Mouse (Mus musculus): ENCODE measurements around the gene Slc35e2.
"Not testable (repeated sequence)": the region's sequence is repeated elsewhere in the genome, so short reads cannot be mapped to it uniquely, and the experiment has no call there.

The Slc35e2 gene

GRCm38 (mm10) chr4:155601091-155601996 is at the start of gene Slc35e2:
TSS of gene Slc35e2 (plus strand) at chr4:155601416.
- DNase-seq (ENCODE audit: low spot score) = peak; percentile 89

DNA sequence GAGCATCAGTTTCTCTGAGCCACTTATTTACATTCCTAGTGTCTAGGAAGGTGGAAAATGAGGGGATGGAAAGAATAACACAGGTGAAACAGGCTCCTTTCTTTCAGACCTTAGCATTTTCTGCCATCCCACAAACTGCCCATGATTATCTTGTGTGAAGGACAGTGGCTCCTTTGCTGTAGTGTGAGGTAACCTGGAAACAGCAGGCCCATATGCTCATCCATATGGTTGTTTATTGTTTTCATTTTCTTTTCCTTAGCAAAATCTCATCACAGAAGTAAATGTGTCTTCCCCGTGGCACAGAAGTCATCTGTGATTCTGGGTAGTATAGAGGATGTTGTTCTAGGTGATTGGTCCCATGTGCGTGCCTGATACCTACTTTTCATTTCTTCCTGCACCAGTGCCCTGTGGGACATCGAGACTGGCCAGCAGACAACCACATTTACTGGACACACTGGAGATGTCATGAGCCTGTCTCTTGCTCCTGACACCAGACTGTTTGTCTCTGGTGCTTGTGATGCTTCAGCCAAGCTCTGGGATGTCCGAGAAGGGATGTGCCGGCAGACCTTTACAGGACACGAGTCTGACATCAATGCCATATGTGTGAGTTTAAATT is 48.2 kb upstream of the Slc35e2 start:
- DNase-seq (ENCODE audit: low spot score) = no peak

DNA sequence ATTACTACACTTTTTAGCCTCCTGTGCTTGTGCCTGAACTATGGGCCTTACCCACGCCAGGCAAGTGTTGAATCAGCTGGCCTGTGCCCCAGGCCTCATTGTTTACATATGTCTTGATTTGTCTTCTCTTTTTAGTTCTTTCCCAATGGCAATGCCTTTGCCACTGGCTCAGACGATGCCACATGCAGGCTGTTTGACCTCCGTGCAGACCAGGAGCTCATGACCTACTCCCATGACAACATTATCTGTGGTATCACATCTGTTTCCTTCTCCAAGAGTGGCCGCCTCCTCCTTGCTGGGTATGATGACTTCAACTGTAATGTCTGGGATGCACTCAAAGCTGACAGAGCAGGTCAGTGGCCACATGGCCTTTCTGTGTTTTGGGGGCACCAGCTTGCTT is 46.3 kb upstream of the Slc35e2 start:
- no peak for DNase-seq (ENCODE audit: low spot score)

DNA sequence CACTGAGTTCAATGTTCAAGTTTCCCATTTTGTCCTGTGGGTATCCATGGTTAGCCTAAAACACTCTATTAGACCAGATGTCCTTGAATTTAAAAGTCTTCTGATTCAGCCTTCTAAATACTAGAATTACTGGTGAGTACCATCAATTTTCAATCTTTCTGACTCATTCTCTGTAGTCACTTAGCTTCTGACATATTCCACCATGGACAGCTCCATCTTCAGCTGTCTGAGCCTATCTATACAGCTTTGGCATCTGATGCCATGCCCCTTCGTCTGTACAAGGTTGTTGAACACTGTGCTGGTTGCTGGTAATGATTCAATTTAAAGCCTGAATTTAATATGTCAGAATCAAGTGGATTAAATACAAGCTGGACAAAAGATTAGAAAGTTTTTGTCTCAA is 45.8 kb upstream of the Slc35e2 start:
- no peak for DNase-seq (ENCODE audit: low spot score)

DNA sequence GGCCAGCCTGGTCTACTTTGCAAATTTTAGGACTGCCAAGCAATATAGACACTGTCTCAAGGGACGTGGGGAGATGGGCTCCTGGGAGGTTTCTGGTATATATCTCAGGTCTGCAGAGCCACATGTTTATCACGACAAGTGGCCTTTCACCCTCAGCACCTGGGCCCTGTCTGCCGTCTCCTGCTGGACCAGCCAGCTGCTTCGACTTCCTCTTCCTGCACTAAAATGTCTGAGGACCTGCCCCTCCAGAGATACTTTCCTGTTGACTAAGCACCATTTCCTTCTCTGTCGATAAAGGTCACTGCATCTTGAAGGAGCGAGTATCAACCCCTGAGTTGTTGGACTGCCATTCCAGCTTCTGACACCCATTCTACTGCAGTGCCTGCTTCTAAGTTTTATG is 41.8 kb upstream of the Slc35e2 start:
- no peak for DNase-seq (ENCODE audit: low spot score)

GRCm38 (mm10) chr4:155560932-155561331 is 40.3 kb upstream of the Slc35e2 start:
- DNase-seq (ENCODE audit: low spot score) = no peak

- DNase-seq (ENCODE audit: low spot score) = no peak
Observed at GRCm38 (mm10) chr4:155561661-155562442, 39.4 kb upstream of the Slc35e2 start, which contains the start of gene Nadk. TSS of gene Nadk (plus strand) at chr4:155562378.

DNA sequence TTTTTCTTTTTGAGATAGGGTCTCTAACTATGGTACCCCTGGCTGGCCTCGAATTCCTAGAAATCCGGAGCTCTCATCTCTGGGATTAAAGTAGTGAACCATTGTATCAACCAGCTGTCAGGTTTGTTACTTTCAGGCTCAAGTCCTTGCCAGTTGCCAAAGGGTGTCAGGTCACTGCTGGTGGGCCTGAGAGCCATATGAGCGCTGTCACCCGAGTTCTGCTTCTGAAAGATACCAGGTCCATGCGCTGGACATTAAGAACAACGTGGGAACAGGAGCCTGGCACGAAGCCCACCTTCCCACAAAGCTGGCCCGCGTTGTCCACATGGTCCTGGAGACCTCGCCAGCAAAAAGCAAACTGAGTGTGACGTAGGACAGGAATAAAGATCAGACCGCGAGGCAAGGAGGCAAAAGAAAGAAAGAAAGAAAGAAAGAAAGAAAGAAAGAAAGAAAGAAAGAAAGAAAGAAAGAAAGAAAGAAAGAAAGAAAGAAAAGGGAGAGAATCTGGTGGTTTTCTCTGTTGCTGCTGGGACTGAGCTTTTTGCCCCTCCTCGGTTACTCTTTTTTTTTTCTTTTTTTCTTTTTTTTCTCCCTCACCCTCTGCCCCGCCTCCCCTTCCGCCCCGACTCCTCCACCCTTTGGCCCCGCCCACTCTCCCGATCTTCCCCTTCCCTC is 38.4 kb upstream of the Slc35e2 start:
- peak; percentile 4 for DNase-seq (ENCODE audit: low spot score)

DNA sequence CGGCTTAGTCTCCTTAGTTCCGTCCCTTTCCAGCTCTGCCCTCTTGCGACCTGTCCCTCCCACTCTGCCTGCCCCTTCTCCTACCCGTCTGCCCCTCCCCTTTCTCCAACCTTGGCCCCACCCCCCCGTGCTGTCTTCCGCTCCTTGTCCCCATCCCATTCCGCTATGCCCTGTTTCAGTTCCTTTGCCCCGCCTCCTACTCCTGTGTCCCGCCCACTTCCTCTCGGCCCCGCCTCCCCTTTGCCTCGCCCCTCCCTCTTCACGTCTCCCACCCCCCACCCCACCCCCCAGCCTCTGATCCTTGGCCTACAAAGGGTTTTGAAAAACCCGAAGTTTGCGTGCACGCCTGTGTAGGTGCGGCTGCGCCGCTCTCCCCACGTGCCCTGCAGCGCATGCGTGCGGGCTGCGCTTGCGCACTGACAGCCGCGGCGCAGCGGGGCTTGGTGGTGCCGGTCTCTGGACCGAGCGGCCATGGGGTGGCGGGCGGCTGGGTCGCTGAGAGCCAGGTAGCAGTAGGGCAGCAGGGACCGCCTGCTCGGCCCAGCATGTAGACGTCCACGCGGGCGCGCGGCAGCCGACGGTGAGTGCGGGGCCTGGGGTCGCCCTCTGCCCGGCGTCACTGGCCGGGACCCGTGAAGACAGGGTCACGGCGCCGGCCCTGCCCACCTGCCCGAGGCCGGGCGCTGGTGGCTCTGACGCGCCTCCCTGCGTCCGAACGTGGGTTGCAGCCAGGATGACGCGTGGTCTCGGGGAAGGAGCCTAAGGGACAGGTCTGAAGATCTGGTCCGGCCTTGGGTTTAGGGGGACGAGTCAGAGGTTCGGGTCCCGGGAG is 37.6 kb upstream of the Slc35e2 start:
- DNase-seq (ENCODE audit: low spot score) = peak; percentile 97

DNA sequence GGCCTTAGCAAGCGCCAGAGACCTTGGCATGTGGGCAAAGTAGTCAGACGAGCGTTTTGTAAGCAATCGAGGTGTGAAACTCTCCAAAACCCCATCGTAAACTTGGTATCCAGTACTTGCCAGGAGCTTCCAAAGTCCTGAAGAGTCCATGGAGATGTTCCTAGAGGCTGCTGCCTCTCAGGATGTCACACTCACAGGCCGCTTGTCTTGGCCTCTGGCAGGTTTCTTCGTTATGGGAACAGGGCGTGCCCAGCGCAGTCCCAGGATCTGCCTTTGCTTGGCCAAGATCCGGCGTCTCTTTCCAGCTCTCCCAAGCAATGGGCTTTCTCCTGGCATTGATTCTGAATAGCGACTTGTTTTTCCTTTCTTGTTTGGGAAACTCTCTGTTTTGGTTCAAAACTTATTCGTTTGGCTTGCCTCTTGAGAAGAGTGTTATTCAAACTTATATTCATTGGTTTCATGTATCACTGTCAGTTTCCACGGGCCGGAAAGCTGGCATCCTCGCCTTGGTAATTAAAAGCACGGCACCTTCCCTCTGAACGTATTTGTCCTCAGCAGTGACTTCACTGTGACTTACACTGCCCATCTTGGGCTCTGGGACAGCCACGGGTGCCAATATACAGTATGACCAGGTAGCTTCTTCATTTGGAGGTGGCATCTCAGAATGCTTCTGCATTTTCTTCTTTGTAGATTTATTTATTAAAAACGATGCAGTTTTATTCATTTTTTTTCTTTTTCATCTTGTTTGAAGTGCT is 36.7 kb upstream of the Slc35e2 start:
- DNase-seq (ENCODE audit: low spot score) = no peak

- DNase-seq (ENCODE audit: low spot score) = no peak
Observed at GRCm38 (mm10) chr4:155566555-155566954, 34.7 kb upstream of the Slc35e2 start.

DNA sequence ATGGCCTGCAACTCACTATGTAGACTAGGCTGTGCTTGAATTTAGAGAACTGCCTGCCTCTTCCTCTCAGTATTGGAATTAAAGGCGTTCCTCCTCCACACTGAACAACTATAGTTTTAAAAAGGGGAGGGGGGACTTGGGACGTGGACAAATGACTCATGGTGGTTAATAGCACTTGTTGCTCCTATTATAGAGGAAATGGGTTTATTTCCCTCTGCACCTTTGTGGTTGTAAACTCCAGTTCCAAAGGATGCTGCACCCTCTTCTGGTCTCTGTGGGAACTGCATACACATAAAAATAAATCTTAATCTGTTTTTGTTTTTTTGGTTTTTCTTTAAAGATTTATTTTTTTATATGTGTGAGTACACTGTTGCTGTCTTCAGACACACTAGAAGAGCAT is 33.0 kb upstream of the Slc35e2 start:
- peak; percentile 38 for DNase-seq (ENCODE audit: low spot score)

- DNase-seq (ENCODE audit: low spot score) = no peak
Observed at GRCm38 (mm10) chr4:155568632-155569370, 32.4 kb upstream of the Slc35e2 start.

GRCm38 (mm10) chr4:155569818-155570217 is 31.4 kb upstream of the Slc35e2 start:
- no peak for DNase-seq (ENCODE audit: low spot score)

DNA sequence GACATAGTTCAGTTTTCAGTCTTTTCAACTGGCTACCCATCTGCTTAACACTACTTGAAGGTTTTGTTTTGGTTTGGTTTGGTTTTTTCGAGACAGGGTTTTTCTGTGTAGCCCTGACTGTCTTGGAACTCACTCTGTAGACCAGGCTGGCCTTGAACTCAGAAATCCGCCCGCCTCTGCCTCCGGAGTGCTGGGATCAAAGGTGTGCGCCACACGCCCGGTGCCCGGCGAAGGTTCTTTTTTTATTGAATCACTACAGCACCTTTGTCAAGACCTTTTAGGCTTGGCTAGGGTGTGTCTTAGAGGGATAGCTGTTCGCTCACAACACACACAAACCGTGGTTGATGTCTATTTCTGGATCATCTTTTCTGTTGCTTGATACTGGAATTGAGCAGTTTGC is 30.9 kb upstream of the Slc35e2 start:
- DNase-seq (ENCODE audit: low spot score) = not testable (repeated sequence)

DNA sequence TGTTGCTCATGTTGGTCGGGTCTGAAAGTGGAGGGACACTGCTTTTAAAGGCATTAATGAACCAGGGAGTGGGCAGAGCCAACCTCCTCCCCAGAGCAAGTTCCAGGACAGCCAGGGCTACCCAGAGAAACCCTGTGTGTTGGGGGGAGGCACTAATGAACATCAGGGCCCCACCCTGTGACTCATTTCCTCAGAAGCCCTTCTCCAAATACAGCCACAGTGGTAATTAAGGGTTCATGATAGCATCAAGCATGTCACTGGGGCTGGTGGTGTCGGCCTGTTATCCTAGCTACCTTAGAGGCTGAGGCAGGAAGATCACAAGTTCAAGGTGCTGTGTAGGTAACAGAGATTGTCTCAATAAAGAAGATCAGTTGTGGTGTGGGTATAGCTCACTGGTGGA is 29.8 kb upstream of the Slc35e2 start:
- DNase-seq (ENCODE audit: low spot score) = no peak

GRCm38 (mm10) chr4:155573155-155573554 is 28.1 kb upstream of the Slc35e2 start:
- no peak for DNase-seq (ENCODE audit: low spot score)

GRCm38 (mm10) chr4:155573876-155574275 is 27.3 kb upstream of the Slc35e2 start:
- DNase-seq (ENCODE audit: low spot score) = no peak

GRCm38 (mm10) chr4:155574931-155575330 is 26.3 kb upstream of the Slc35e2 start:
- no peak for DNase-seq (ENCODE audit: low spot score)

DNA sequence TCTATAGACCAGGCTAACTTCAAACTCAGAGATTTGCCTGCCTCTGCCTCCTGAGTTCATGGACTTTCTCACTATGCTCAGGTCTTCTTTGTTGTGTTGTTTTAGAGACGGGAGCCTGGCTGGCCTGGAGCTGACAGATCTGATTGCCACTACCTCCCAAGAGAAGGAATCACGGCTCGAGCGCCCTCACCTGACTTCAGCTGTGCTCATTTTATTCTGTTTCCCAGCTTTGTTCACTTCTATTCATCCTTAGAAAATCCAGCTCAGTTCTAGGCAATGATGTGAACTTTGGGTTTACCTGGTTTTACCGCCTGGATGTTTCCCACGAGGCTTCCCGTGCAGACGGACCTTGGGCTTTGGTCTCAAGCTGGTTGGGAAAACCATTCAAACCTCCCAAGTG is 25.7 kb upstream of the Slc35e2 start:
- no peak for DNase-seq (ENCODE audit: low spot score)
